Mouse (Mus musculus) brain, embryonic 14.5 days (tissue): ENCODE measurements around the gene Btf3. TPM values are rescaled to one million over a fixed set of nuclear protein-coding genes. Genes with fewer than 3 reads are reported as not detected.

Experiments used
- DNase-seq: peaks from one replicate; pipeline ENCODE4 v3.0.0-alpha.2; 2011; ENCODE audit warnings: low read depth
- CTCF ChIP-seq: fragments of 200-500 bp; IDR thresholded peaks from 2 replicates; pipeline ENCODE4 v1.5.1; 2012; ENCODE audit warnings: inconsistent platforms, mild to moderate bottlenecking, moderate library complexity, borderline replicate concordance; ENCODE audit not compliant: insufficient read depth, insufficient read length; ENCODE audit errors: extremely low read depth
- POLR2A ChIP-seq: fragments of 200-500 bp; IDR thresholded peaks from 2 replicates; pipeline ENCODE4 v1.6.1; 2012; ENCODE audit warnings: mild to moderate bottlenecking, inconsistent platforms, borderline replicate concordance; ENCODE audit not compliant: poor library complexity, insufficient read depth, insufficient read length, severe bottlenecking; ENCODE audit errors: extremely low read depth
- polyA plus RNA-seq: library from polyadenylated mRNA; depleted of rRNA; stranded (reverse); fragments of >200 nt; gene quantifications from 2 replicates; pipeline ENCODE4 v1.2.3, GENCODE M21; 2012

The Btf3 gene
- polyA plus RNA-seq, 1 experiment, result 601 TPM

DNA sequence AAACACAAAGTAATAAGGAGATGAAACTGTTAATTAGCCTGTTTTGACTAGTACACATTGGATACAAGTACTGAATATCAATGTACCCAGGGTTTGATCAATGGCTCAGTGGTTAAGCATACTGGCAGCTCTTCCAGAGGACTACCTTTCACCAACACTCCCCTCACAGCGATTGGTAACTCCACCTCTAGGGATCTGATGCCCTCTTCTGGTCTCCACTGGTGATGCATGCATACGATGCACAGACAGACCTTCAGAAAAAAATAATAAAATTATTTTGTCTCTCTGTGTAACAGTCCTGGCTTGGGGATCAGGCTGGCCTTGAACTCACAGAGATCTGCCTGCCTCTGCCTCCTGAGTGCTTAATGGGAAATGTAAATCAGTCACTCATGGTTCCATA, 15.3 kb upstream of the Btf3 start:
- DNase-seq, result no peak
- TF ChIP-seq CTCF (peak; percentile 15; the same call in 1 of the 2 replicates), POLR2A (no peak)

DNA sequence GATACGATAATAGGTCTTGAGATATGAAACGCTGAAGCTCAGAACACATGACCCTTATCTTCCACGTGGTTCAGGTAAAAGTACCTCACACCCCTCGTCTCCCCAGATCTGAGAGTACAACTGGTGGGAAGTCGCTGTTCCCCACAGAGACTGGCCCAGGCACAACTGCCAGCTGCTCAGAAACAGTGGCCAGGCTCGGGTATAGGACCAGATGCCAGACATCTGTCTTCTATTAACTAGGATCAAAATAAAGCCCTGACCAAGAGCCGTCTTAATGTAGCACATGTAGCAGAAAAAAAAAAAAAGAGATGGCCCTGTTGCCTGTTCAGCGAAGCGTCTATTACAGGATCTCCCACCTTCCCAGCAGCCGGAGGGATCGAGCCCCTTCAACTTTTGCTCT, 8.2 kb upstream of the Btf3 start:
- no peak for DNase-seq
- TF ChIP-seq CTCF, result no peak
- TF ChIP-seq POLR2A, result no peak

DNA sequence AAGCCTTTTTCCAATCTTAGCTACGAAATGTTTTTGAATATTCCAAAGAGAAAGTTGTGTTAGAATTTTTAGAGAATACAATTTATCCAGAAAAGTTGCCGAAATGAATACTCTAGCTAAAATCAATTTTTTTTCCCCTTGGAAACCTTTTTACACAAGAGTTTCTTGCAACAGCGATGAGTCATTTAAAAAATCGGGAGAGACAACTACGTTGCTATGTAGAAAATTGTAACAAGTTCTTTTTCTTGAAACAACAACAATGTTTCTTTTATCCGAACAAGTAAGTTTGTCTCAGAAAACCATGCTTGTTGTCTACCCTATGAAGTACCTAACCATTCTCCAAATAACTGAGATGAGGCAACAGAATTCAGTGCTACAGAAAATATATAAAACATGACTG, 1.1 kb upstream of the Btf3 start:
- DNase-seq, result no peak
- no peak for TF ChIP-seq POLR2A
- no peak for TF ChIP-seq CTCF

GRCm38 (mm10) chr13:98317246-98317677, 456 bp upstream of the Btf3 start:
- TF ChIP-seq POLR2A, result no peak
- no peak for TF ChIP-seq CTCF
- DNase-seq, result no peak

- TF ChIP-seq POLR2A (no peak), CTCF (no peak)
- DNase-seq, result no peak
Observed at GRCm38 (mm10) chr13:98316140-98316479, 696 bp downstream of the Btf3 start.

DNA sequence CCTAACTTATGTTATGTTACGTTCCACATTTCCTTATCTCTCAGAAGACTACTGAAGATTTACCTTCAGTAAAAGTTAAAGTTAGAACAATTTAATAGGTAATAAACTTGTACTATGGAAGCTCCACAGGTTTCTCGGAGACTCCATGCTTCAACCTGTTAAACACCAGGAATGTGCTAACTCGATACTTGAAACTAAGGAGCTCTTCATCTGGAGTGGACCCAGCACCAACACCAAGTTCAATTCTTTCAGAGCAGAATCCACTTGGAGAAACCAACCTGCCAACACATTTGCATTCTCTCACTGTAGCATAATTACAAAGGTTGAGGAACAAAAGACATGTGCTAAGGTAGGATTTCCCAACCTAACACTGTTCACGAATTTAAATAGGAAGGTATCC, 1.7 kb downstream of the Btf3 start:
- TF ChIP-seq CTCF, result no peak
- no peak for DNase-seq

GRCm38 (mm10) chr13:98313631-98314030, 3.2 kb downstream of the Btf3 start:
- TF ChIP-seq POLR2A (no peak), CTCF (no peak)
- DNase-seq, result no peak

GRCm38 (mm10) chr13:98311597-98311996, 5.2 kb downstream of the Btf3 start:
- no peak for TF ChIP-seq POLR2A
- TF ChIP-seq CTCF, result no peak
- DNase-seq, result no peak

GRCm38 (mm10) chr13:98308724-98309123, 8.1 kb downstream of the Btf3 start:
- DNase-seq, result no peak
- TF ChIP-seq POLR2A (no peak), CTCF (no peak)

GRCm38 (mm10) chr13:98308004-98308403, 8.8 kb downstream of the Btf3 start:
- no peak for TF ChIP-seq POLR2A
- TF ChIP-seq CTCF, result no peak
- DNase-seq, result peak; percentile 21

DNA sequence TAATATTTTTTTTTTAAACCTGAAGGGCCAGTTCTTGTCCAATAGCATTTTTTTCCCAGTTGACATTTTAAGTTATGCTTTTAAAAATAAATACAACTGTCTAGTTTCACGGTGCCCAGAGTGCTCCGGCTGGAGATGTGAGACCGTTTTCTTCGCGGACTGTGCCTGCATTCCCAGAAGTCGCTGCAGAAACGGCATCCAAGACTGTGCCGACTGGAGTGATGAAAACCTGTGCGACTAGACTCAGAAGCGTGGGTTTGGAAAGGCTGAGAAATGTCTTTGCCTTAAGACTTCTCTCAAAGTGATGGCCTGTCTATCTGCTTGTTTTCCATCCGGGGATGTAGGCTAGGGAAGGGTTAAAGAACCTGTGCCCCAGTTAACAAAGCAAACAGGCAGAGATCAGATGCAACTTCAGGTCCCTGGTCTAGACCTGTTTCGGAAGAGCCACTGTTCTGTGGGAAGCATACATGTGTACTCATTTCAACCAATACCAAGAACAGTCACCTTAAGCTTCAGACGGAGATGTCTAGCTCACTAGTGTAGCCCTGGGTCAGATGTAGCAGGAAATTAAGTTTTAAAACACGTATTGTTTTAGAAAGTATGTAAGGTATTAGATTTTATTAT, 9.8 kb downstream of the Btf3 start:
- TF ChIP-seq POLR2A (no peak), CTCF (no peak)
- peak; percentile 24 for DNase-seq

DNA sequence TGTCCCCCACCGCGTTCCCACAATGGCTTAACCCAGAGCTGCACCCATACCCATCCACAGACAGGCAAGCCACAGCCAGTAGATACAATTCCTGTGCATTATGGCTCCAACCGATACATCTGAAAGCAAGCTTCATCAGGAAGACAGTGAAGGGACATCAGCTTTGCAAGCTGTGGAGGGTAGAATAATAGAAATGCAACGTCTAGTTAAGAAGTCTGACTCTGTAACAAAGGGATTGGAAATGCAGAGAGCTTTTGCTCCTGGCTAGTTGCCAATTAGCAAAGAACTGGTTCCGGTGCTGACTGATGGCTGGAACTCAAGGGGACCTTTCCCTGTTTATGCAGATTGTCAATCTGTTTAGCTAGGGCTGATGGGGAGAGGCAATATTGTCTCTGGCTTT, 10.4 kb downstream of the Btf3 start:
- no peak for TF ChIP-seq CTCF
- no peak for TF ChIP-seq POLR2A

More for the DNA sequence above, 10.4 kb downstream of the Btf3 start:
- DNase-seq, result peak; percentile 50
